Mouse (Mus musculus) forebrain, postnatal 0 days (tissue): ENCODE results near the gene Pde4d. TPM values are rescaled to one million over a fixed set of nuclear protein-coding genes. Genes with fewer than 3 reads are reported as not detected.

Experiments
- ATAC-seq: fragments of 200-750 bp; cut with Nextera tagmentation; 2 replicates; pipeline ENCODE4 v1.8.0; 2017; ENCODE audit warnings: mild to moderate bottlenecking, moderate library complexity
- DNase-seq: peaks from one replicate; pipeline ENCODE4 v3.0.0-alpha.2; 2015
- H3K27ac ChIP-seq: fragments of 300-500 bp; sonication (generic); 2 replicates; pipeline ENCODE4 v1.5.1; 2014; ENCODE audit warnings: low read depth, mild to moderate bottlenecking, antibody characterized with exemption, low read length, moderate library complexity, mixed read lengths
- H3K27me3 ChIP-seq: fragments of 300-500 bp; sonication (generic); 2 replicates; pipeline ENCODE4 v1.6.1; 2014; ENCODE audit warnings: mild to moderate bottlenecking, low read length, mixed read lengths; ENCODE audit not compliant: insufficient read depth
- H3K36me3 ChIP-seq: fragments of 300-500 bp; sonication (generic); 2 replicates; pipeline ENCODE4 v1.6.1; 2014; ENCODE audit warnings: mild to moderate bottlenecking, moderate library complexity; ENCODE audit not compliant: insufficient read depth
- H3K4me1 ChIP-seq: fragments of 300-500 bp; sonication (generic); 2 replicates; pipeline ENCODE4 v1.6.1; 2014; ENCODE audit warnings: antibody characterized with exemption; ENCODE audit not compliant: insufficient read depth
- H3K4me2 ChIP-seq: fragments of 300-500 bp; sonication (generic); 2 replicates; pipeline ENCODE4 v1.6.1; 2014; ENCODE audit warnings: low read depth, mild to moderate bottlenecking, moderate library complexity
- H3K4me3 ChIP-seq: fragments of 300-500 bp; sonication (generic); 2 replicates; pipeline ENCODE4 v1.5.1; 2014; ENCODE audit warnings: low read depth, low read length, mixed read lengths
- H3K9ac ChIP-seq: fragments of 300-500 bp; sonication (generic); 2 replicates; pipeline ENCODE4 v1.6.1; 2014; ENCODE audit warnings: mild to moderate bottlenecking
- H3K9me3 ChIP-seq: fragments of 300-500 bp; sonication (generic); 2 replicates; pipeline ENCODE4 v1.6.1; 2016; ENCODE audit warnings: low read length
- CTCF ChIP-seq: sonication (generic); IDR thresholded peaks from 2 replicates; pipeline ENCODE4 v1.5.1; 2016; ENCODE audit warnings: antibody characterized with exemption, control low read depth, low read depth
- WGBS: fragments of 180-500 bp; shearing (Covaris S2); extraction: QIAGEN DNeasy Blood & Tissue Kit; methylation state at CpG from one replicate; pipeline ENCODE4 v1.1.7; 2014; 5-methylcytosine and 5-hydroxymethylcytosine counted together
- polyA plus RNA-seq: library from polyadenylated mRNA; unstranded; fragments of >200 nt; fragmentation: Nextera tagmentation; extraction: Ambion mirVana; gene quantifications from 2 replicates; pipeline ENCODE4 v1.2.1, GENCODE M21; 2015
- total RNA-seq: library from RNA; depleted of rRNA; stranded (reverse); fragments of >200 nt; gene quantifications from 2 replicates; pipeline ENCODE4 v1.2.3, GENCODE M21; 2014

Pde4d gene
- total and polyA plus RNA-seq, 2 experiments from 2014 or later: 13.2 to 78.8 TPM

GRCm38 (mm10) chr13:108489825-108490224, 40.1 kb downstream of the Pde4d start:
- Histone ChIP-seq H3K4me1 (no peaks in the 10 kb centered on the region), H3K27me3 (no peaks in the 10 kb centered on the region), H3K9me3 (no peaks in the 10 kb centered on the region), H3K36me3 (no peaks in the 10 kb centered on the region), H3K27ac (no peak overlapping the region), H3K4me3 (no peak overlapping the region), H3K4me2 (no peak overlapping the region), H3K9ac (no peak overlapping the region)
- DNase-seq (no peak), ATAC-seq (no peak)
- no peak for TF ChIP-seq CTCF

DNA sequence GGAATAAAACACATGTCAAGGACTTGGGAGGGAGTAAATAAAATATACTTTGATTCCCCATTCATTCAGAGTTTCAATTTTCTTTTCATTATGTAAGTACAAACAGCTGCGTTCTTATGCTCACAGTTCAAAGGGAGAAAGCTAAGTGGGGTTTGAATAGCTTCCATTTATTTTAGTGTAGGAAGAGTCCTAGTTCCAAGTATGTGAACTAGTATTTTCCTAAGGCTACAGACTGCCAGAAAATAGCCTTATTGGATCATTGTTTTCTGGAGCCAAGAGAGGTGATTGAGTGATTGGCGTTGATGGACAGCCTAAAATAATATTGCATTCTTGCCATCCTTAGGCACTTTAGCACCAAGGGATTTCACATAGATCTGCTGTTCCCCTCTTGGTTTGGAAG, 41.1 kb downstream of the Pde4d start:
- H3K36me3 ChIP-seq: no peaks in the 10 kb centered on the region
- no peak overlapping the region for H3K27ac ChIP-seq
- H3K4me2 ChIP-seq: no peak overlapping the region
- TF ChIP-seq CTCF: no peak
- DNase-seq: no peak
- no peaks in the 10 kb centered on the region for H3K27me3 ChIP-seq
- no peaks in the 10 kb centered on the region for H3K4me1 ChIP-seq
- 68% methylated on average over 2 of the region's 2 CpGs for WGBS
- H3K9me3 ChIP-seq: no peaks in the 10 kb centered on the region
- ATAC-seq: no peak
- H3K4me3 ChIP-seq: no peak overlapping the region
- H3K9ac ChIP-seq: no peak overlapping the region

- no peak for TF ChIP-seq CTCF
- H3K9ac ChIP-seq: no peak overlapping the region
- no peaks in the 10 kb centered on the region for H3K4me1 ChIP-seq
- no peak for DNase-seq
- no peaks in the 10 kb centered on the region for H3K36me3 ChIP-seq
- no peaks in the 10 kb centered on the region for H3K27me3 ChIP-seq
- no peak for ATAC-seq
- no peak overlapping the region for H3K27ac ChIP-seq
- no peak overlapping the region for H3K4me2 ChIP-seq
- no peak overlapping the region for H3K4me3 ChIP-seq
- no peaks in the 10 kb centered on the region for H3K9me3 ChIP-seq
These were observed 43.1 kb downstream of the Pde4d start for GRCm38 (mm10) chr13:108492886-108493285.

DNA sequence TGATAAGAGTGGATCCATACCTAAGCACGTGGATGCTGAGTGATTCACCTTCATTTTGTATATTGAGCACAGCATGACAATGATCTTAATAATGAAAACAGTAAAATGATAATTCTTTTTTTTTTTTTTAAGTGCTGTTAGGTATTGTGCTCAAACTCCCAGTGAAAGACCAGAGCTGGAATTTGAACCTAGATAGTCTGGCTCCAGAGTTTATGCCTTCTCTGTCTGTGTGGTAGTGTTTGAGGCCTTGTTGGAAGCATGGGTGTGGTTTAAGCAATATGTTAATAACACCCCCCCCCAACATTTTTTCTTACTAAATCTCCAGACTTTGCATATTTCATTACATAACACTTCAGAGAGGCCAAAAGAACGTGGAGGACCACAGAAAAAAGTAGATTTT, 44.6 kb downstream of the Pde4d start:
- H3K4me3 ChIP-seq: no peak overlapping the region
- H3K4me1 ChIP-seq: 0 out of 2 replicates have a peak, but pooled peaks cover 2% of the 10 kb centered on the region
- H3K4me2 ChIP-seq: no peak overlapping the region
- no peak for TF ChIP-seq CTCF
- ATAC-seq (no peak), DNase-seq (no peak)
- H3K9ac ChIP-seq: no peak overlapping the region
- no peaks in the 10 kb centered on the region for H3K9me3 ChIP-seq
- H3K36me3 ChIP-seq: no peaks in the 10 kb centered on the region
- WGBS: 80% methylated on average over 2 of the region's 2 CpGs
- H3K27me3 ChIP-seq: no peaks in the 10 kb centered on the region
- no peak overlapping the region for H3K27ac ChIP-seq

DNA sequence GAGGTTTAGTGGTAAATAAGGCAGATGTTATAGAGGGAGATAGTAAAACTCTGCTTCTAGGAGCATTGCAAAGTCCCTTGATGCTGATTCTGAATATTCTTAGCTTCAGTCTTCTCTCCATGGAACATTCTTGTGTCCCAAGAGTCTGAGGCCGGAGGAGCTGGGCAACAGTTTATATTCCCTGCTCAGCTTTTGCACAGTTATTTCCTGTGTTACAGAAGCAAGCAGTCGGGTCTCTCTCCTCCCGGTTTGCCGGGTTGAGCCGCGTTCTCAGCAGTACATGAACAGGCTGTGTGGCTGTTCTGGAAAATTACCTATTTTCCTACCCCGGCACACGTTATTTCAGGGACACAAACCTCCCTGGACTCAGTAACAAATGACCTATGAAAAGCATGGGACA, 48.0 kb downstream of the Pde4d start:
- Histone ChIP-seq H3K4me3 (no peak overlapping the region), H3K27me3 (no peaks in the 10 kb centered on the region), H3K9ac (no peak overlapping the region), H3K36me3 (no peaks in the 10 kb centered on the region), H3K4me2 (no peak overlapping the region), H3K9me3 (no peaks in the 10 kb centered on the region), H3K27ac (no peak overlapping the region), H3K4me1 (0 out of 2 replicates have a peak, but pooled peaks cover 2% of the 10 kb centered on the region)
- no peak for DNase-seq
- 85% methylated on average over 8 of the region's 8 CpGs for WGBS
- ATAC-seq: no peak
- no peak for TF ChIP-seq CTCF

DNA sequence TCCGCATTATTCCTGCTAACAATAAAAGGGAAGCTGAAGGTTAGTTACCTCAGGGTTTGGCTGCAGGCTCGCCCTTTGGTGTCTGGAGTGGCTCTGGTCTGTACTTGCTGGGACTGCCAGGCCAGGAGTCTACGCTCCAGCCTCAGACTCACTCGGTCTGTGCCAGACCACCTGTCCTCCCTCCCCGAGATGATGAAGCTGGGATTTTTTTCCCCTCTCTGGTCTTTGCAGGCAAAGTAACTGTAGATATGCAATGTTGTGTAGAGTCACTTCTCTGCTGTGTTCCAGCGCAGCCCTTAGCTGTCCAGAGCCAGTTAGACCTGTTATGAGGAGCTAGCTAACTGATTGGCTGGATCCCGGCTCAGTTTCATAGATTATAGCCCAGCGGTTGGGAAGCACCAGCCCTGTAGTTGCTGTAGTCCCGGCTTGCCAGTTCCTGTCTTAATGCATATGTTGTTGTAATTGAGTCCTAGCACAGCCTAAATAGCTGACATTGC, 48.5 kb downstream of the Pde4d start:
- 0 out of 2 replicates have a peak, but pooled peaks cover 2% of the 10 kb centered on the region for H3K4me1 ChIP-seq
- ATAC-seq (no peak), DNase-seq (no peak)
- no peaks in the 10 kb centered on the region for H3K27me3 ChIP-seq
- WGBS: 69% methylated on average over 9 of the region's 9 CpGs
- no peak overlapping the region for H3K27ac ChIP-seq
- no peak overlapping the region for H3K9ac ChIP-seq
- H3K9me3 ChIP-seq: no peaks in the 10 kb centered on the region
- H3K4me3 ChIP-seq: no peak overlapping the region
- no peak for TF ChIP-seq CTCF
- H3K4me2 ChIP-seq: no peak overlapping the region; the same call in 1 of the 2 replicates
- no peaks in the 10 kb centered on the region for H3K36me3 ChIP-seq

GRCm38 (mm10) chr13:108498773-108499313, 49.1 kb downstream of the Pde4d start:
- no peaks in the 10 kb centered on the region for H3K9me3 ChIP-seq
- H3K4me1 ChIP-seq: 0 out of 2 replicates have a peak, but pooled peaks cover 2% of the 10 kb centered on the region
- no peak overlapping the region for H3K9ac ChIP-seq
- DNase-seq (no peak), ATAC-seq (no peak)
- H3K27me3 ChIP-seq: no peaks in the 10 kb centered on the region
- no peak overlapping the region for H3K4me3 ChIP-seq
- WGBS: 60% methylated on average over 9 of the region's 9 CpGs
- H3K36me3 ChIP-seq: no peaks in the 10 kb centered on the region
- H3K4me2 ChIP-seq: no peak overlapping the region
- TF ChIP-seq CTCF: no peak
- no peak overlapping the region for H3K27ac ChIP-seq
